Mouse (Mus musculus): ENCODE data around the gene Gsto1.
A peak's percentile ranks its signal among the peaks of the same experiment; 100 is the strongest.

Gsto1 gene

DNA sequence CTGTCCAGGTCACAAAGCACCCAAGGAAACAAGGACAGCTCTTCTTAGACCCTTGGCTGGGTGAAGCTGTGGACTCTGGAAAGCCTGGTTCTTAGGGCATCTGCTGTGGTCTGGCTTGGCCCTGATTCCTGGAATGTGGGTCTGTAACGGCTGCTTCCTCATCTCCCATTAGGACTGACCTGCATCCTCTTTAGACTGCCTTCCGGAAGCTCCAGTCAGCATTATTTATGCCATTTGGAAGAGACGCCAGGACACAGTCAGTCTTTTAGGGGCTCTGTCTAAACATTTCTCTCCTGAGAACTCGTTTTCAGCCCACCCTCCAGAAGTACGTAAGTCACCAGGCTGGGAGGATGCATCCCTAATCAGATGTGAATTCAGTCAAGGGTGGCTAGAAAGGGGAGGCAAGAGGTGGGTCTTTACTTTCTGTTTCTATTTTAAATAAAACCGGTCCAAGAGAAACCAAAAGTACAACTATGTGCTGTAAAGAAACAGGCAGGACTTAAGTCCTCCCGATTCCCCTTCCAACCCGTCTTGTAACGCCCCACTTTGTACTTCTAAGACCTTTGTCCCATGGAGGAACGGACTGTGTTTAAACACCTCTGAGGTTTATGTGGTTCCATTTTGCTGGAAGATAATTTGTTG lies 35.8 kb downstream of the Gsto1 start:
- peak; percentile 61 to 83 for DNase-seq

DNA sequence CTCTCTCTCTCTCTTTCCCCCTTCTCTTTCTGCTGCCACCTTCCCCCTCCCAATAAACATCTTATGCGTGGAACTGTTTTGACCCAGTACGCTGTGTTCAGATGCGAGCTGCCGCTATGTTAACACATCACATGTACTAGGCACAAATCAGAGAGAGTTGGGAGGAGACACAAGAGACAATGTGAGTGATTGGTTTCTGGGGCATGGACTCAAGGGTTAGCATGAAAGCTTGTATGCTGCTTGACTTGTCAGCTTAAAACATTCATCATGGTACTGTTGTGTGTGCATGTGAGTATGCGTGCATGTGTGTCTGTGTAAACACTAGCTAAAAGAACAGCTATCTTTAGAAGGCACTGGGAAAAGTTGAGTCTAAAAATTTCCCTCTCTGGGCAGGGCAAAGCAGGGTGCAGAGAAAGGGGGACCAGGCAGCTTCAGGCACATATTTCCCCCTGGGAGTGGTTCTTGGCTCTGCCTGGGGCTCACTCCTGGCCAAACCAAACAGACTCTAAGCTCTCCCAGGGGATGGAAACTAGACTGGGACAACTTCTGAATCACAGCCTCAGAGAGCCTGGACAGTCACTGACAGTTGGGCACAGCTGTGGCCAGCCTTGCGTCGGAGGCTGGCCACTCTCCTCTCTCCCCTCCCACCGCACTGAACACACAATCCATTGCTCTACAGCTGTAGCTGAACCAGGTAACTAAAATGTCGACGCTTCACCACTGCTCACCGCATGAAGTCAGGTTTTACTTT lies 37.0 kb downstream of the Gsto1 start:
- DNase-seq: peak; percentile 48 to 75

- DNase-seq: no peak
Measured at GRCm38 (mm10) chr19:47893092-47893491, 38.3 kb downstream of the Gsto1 start.

DNA sequence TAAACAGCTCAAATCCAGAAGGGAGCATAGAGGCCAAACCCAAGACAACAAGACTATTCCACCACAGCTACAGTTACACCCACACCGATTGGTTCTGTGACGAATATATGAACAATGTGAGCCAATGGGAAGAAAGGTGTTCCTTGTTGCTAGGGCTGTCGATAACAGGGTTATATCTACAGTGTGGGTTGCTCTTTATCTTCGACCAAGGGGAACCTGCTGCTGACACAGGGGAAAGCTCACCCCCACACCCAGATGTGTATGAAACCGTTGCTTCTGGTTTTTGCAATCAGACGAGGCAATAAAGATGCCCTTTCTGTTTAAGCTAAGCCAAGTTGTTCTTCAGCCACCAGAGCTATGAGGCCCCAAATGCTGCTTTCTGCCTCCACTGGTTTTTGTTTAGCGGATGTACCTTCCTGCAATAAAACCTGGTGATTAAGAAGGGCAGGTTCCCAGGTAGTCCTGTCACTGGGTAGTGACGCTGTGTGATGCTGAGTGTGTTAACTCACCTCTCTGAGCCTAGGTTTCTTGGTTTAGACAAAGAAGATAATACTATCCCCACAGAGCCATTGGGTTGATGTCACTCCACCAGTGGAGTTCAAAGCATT lies 43.8 kb downstream of the Gsto1 start:
- no peak for DNase-seq

GRCm38 (mm10) chr19:47900012-47900411 lies 45.2 kb downstream of the Gsto1 start:
- DNase-seq: no peak

DNA sequence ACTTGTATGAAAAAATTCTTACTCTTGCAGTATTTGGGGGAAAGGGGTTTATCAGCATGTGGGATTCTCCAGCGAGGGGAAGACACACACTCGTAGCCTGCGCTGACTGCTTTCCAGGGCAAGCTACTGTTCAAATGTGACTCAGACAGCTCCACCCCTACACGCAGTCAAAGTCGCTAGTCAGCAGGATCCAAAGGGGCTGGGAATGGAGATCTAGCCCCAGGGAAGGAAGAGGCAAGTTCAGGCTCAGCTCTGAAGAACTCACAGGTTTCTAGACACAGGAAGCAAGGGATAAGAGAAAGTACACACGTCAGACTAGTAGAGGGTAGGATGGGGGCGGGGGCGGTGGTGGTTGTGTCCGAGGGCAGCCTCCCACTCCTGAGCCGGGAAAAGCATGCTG lies 45.8 kb downstream of the Gsto1 start:
- DNase-seq: no peak

DNA sequence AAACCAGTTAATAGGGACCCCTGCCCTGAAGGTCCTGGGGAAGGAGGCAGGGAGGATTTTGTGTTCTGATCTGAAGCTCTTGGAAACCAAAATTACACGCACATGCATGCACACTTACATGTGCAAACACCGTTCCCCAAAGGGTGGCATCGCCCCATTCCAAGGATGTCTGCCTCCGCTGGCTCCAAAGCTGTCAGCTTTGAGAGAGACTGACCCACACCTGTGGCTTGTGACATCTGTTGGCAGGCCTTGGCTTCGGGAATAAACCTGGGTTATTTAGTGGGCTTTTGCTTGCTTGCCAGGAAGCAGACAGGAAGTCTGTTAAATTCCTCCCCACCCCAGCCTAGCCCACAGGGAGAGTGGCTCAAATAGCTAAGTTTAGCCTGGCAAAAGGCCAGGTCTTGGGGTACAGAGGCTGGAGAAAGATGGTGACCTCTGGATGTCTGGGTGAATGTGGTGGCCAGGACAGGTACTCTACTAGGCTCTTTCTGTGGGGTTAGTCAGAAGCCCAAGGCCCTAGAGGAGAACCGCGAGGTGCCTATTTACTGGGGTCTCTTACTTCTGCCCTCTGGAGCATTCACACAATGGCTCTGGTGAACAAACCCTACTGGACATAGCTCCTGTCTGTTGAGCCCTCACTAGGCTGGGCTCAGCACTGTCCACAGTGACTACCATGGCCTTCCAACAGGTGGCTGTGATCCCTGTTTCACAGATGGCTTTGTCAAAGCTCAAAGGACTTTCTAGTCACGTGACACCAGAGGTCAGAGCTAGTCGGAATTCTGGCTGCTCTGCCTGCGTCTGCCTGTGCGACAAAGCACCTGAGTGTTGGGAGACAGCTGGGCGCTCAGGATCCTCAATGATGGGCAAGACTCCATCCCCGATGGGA lies 47.8 kb downstream of the Gsto1 start:
- peak; percentile 80 to 89 for DNase-seq

GRCm38 (mm10) chr19:47903679-47904078 lies 48.9 kb downstream of the Gsto1 start:
- no peak for DNase-seq

- no peak for DNase-seq
Measured at GRCm38 (mm10) chr19:47905081-47905480, 50.3 kb downstream of the Gsto1 start.

DNA sequence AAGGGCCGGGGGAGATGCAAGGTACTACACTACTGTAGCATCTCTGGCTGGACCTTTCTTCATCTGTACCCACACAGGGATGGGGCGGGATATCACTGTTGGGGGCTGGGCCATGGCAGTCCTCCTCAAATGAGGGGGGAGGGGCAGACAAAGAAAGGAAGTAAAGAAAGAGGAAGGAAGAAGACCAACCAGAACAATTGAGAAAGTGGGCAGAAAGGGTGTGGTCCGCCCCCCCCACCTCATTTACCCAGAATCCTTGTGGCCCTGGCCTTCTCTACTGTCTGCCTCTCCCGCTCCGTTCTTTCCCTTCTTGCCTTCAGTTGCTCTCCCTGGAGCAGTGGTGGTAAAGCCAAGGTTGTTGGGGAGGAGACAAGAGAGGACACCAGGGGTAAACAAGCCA lies 50.8 kb downstream of the Gsto1 start:
- no peak for DNase-seq

- DNase-seq: peak; percentile 58 to 88
Measured at GRCm38 (mm10) chr19:47907596-47907995, 52.8 kb downstream of the Gsto1 start.

- DNase-seq: no peak
Measured at GRCm38 (mm10) chr19:47908961-47909371, 54.2 kb downstream of the Gsto1 start.

DNA sequence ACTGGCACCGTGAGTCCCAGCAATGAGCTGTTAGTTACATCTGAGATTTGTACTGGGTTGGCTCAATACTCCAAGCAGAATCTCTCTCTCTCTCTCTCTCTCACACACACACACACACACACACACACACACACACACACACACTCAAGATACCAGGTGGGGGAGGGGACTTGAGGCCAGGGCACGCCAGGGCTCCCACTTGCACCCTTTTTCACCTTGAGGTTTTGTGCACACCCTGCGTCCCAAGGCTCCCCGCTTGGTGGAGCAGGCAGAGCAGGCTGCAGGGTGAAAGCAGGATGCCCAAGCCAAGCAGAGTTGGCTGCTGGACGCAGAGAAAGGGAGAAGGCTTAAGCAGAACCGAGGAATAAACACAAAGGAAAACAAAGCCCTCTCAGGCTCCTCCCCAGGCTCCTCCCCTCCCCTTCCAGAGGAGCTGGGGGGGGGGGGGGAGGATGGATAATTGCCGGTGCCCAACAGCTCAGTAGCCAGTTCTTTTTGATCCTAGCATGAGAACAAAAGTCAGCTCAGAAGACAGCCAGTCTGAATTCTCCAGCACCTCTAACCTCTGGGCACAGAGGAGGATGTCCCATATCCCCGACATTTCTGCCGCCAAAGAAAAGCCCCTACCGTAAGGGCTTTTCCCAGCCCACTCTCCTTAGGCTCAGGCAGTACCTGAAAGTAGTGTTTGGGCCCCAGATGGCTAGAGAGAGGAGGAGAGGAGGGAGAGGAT lies 54.8 kb downstream of the Gsto1 start:
- DNase-seq: peak; percentile 48 to 65

GRCm38 (mm10) chr19:47910117-47910618 lies 55.4 kb downstream of the Gsto1 start:
- DNase-seq: no peak

DNA sequence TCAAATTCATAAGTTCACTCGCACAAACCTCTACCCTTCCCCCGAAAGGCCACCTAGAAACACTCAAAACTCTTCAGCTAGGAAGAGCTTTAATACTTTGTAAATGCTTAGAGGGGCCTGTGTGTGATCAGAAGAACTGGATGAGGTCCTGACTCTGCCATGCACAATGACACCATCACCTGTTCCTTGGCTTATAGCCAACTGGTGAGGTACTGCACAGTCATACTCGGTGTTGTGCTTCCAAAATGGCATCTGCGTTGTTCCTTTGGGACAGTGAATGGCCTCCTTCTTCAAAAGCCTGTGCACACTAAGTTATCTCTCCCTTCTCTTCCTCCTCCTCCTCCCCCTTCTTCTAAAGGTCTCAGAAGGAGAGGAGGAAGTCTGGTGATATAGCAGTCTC lies 56.0 kb downstream of the Gsto1 start:
- no peak for DNase-seq

DNA sequence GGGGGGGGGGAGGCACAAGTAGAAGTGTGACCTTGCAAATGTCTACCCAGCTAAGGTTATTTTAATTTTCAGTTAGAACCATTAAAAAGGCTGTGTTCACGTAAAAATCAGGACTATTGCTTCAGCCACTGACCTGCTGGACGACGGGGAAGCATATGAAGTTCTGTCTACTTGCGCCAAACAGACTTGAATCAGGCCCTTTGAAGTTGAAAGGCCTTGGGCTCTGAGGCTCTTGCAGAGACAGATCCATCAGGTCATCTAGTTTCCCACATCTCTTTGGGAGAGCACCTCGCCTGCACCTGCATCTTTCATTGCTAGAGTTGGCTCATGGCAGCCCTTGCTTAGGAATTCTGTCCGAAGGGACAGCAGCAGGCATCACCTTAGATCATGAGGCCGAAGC lies 58.6 kb downstream of the Gsto1 start:
- DNase-seq: no peak

GRCm38 (mm10) chr19:47914191-47914590 lies 59.4 kb downstream of the Gsto1 start:
- no peak for DNase-seq
